Mouse (Mus musculus) heart, adult 2 months (tissue): ENCODE measurements around the gene Plcb2. TPM values are rescaled to one million over a fixed set of nuclear protein-coding genes. Genes with fewer than 3 reads are reported as not detected.

ENCODE experiments used
- DNase-seq, 2 experiments: peaks; one replicate each; pipeline ENCODE4 v3.0.0; 2021
- H3K27ac ChIP-seq: fragments of 200-600 bp; 2 replicates; pipeline ENCODE4 v1.8.1; 2022
- H3K27me3 ChIP-seq: fragments of 200-500 bp; 2 replicates; pipeline ENCODE4 v1.6.1; 2012; ENCODE audit warnings: mild to moderate bottlenecking, low read length, inconsistent platforms, mixed read lengths; ENCODE audit not compliant: control insufficient read depth, insufficient read depth
- H3K36me3 ChIP-seq: fragments of 200-500 bp; 2 replicates; pipeline ENCODE4 v1.6.1; 2012; ENCODE audit warnings: low read length, inconsistent platforms; ENCODE audit not compliant: control insufficient read depth, insufficient read depth
- H3K4me1 ChIP-seq: fragments of 200-500 bp; 2 replicates; pipeline ENCODE4 v1.6.1; 2011; ENCODE audit warnings: low read length; ENCODE audit not compliant: control insufficient read depth, insufficient read depth
- H3K4me3 ChIP-seq: fragments of 200-600 bp; 2 replicates; pipeline ENCODE4 v1.8.1; 2022
- H3K79me2 ChIP-seq: fragments of 200-500 bp; replicated peaks from 2 replicates; pipeline ENCODE4 v1.6.1; 2012; ENCODE audit warnings: mild to moderate bottlenecking, inconsistent platforms, low read length, moderate library complexity, mixed read lengths; ENCODE audit not compliant: control insufficient read depth, insufficient read depth
- H3K9ac ChIP-seq: fragments of 200-500 bp; 2 replicates; pipeline ENCODE4 v1.6.1; 2012; ENCODE audit warnings: low read depth, mild to moderate bottlenecking, control low read depth, inconsistent platforms, low read length, mixed read lengths
- CTCF ChIP-seq: fragments of 200-600 bp; IDR thresholded peaks from 2 replicates; pipeline ENCODE4 v1.8.1; 2022; ENCODE audit warnings: antibody characterized with exemption, mild to moderate bottlenecking, moderate library complexity
- EP300 ChIP-seq: fragments of 200-500 bp; IDR thresholded peaks from 2 replicates; pipeline ENCODE4 v1.6.1; 2011; ENCODE audit warnings: low read depth, low read length, control low read depth; ENCODE audit not compliant: insufficient read depth
- POLR2A ChIP-seq: fragments of 200-500 bp; IDR thresholded peaks from 2 replicates; pipeline ENCODE4 v1.6.1; 2011; ENCODE audit warnings: mild to moderate bottlenecking, low read depth, low read length, control low read depth; ENCODE audit not compliant: insufficient read depth
- WGBS: fragments of 180-500 bp; shearing (Covaris S2); methylation state at CpG from one replicate; pipeline ENCODE4 v1.1.7; 2018; 5-methylcytosine and 5-hydroxymethylcytosine counted together
- intact Hi-C: fragments of 180-260 bp; cut with DNase I; formaldehyde crosslinking; loops from one replicate; pipeline ENCODE4 v1.15.1; 2025
- polyA plus RNA-seq: library from polyadenylated mRNA; depleted of rRNA; stranded (reverse); fragments of >200 nt; gene quantifications from 2 replicates; pipeline ENCODE4 v1.2.3, GENCODE M21; 2012
- total RNA-seq, 2 experiments: library from RNA; stranded (reverse); gene quantifications; 2 replicates each; pipeline ENCODE4 v1.2.3; 2021

Gene Plcb2
- total and polyA plus RNA-seq, 3 experiments = 2.4 to 2.6 (median 2.5) TPM

DNA sequence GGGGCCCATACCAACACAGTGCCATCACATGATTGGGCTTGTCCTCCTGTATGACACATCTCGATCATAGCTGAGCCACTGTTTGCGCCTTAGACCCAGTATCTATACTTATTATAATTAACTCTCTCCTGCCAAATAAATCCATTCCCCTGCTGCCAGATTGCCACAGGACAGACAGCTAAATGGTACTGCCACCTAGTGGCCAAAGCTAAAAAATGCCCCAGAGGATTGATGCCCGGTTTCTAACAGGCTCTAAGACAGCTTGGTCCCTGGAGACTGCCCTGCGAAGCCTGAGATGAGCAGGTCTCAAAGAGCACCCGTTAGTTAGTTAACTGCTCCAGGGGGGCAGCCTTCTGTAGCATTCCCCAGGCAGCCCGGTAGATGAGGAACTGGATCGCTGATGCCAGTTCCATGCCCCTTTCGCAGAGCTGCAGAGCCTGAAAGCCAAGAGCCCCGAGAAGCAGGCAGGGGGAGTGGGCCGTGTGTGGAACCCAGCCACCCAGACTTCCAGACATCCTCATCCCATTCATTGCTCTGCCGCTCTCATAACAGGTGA lies 32.5 kb downstream of the Plcb2 start:
- Histone ChIP-seq H3K36me3 (no peaks in the 10 kb centered on the region), H3K9ac (no peak overlapping the region), H3K4me3 (no peak overlapping the region), H3K79me2 (no peaks in the 10 kb centered on the region), H3K27me3 (no peaks in the 10 kb centered on the region; the same call in 1 of the 2 replicates), H3K4me1 (peaks cover 6% of the 10 kb centered on the region), H3K27ac (no peak overlapping the region)
- TF ChIP-seq CTCF = peak; percentile 93
- TF ChIP-seq POLR2A = no peak
- 0 out of 2 replicates have a peak, but pooled peaks have one; percentile 7 for TF ChIP-seq EP300
- intact Hi-C loops = loop anchor here (1.0 to 2.0 kb wide), 2 partner anchors 57 to 209 kb away; no protein-coding TSS in a partner anchor
- peak; percentile 42 to 49 for DNase-seq
- 29% methylated on average over 11 of the region's 11 CpGs for WGBS

DNA sequence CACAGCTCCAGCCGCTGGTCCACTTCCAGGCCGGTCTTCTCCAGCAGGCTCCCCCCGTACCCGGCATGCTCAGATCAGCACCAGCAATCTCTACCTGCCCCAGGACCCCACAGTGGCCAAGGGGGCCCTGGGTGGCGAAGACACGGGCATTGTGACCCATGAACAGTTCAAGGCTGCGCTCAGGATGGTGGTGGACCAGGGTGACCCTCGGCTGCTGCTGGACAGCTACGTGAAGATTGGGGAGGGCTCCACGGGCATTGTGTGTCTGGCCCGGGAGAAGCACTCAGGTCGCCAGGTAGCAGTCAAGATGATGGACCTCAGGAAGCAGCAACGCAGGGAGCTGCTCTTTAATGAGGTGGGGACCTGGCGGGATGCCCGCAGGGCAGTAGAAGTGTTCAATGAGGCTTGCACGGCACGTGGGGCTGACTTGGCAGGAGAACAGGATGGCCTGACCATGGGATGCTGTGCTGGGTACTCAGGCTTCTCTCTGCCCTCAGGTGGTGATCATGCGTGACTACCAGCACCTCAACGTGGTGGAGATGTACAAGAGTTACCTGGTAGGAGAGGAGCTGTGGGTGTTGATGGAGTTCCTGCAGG lies 34.8 kb downstream of the Plcb2 start:
- no peaks in the 10 kb centered on the region for H3K79me2 ChIP-seq
- peaks cover 6% of the 10 kb centered on the region for H3K4me1 ChIP-seq
- no peak for DNase-seq
- WGBS = 80% methylated on average over 19 of the region's 19 CpGs
- H3K27ac ChIP-seq = no peak overlapping the region
- no peaks in the 10 kb centered on the region; the same call in 1 of the 2 replicates for H3K27me3 ChIP-seq
- no peaks in the 10 kb centered on the region for H3K36me3 ChIP-seq
- H3K4me3 ChIP-seq = no peak overlapping the region
- no peak for TF ChIP-seq EP300
- no peak for TF ChIP-seq POLR2A
- no peak for TF ChIP-seq CTCF
- intact Hi-C loops = loop anchor here (5.0 kb wide), 1 partner anchor 36 kb away; no protein-coding TSS in a partner anchor
- no peak overlapping the region for H3K9ac ChIP-seq

DNA sequence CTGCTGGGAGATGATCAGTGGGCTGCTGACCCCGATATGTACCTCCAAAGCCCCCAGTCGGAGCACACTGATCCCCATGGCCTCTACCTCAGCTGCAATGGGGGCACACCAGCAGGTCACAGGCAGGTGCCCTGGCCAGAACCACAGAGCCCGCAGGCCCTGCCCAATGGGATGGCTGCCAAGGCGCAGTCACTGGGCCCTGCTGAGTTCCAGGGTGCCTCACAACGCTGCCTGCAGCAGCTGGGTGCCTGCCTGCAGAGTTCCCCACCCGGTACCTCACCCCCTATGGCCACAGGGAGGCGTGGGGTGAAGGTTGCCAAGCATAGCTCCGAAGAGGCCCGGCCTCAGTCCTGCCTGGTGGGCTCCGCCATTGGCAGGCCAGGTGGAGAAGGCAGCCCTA lies 38.4 kb downstream of the Plcb2 start:
- H3K9ac ChIP-seq = no peak overlapping the region
- intact Hi-C loops = loop anchor here (5.0 kb wide), 1 partner anchor 33 kb away; no protein-coding TSS in a partner anchor
- no peak for DNase-seq
- H3K4me3 ChIP-seq = no peak overlapping the region
- H3K79me2 ChIP-seq = no peaks in the 10 kb centered on the region
- H3K27ac ChIP-seq = no peak overlapping the region
- TF ChIP-seq POLR2A (no peak), CTCF (no peak), EP300 (no peak)
- H3K27me3 ChIP-seq = no peaks in the 10 kb centered on the region
- WGBS = 67% methylated on average over 9 of the region's 10 CpGs
- no peaks in the 10 kb centered on the region for H3K4me1 ChIP-seq
- no peaks in the 10 kb centered on the region for H3K36me3 ChIP-seq

DNA sequence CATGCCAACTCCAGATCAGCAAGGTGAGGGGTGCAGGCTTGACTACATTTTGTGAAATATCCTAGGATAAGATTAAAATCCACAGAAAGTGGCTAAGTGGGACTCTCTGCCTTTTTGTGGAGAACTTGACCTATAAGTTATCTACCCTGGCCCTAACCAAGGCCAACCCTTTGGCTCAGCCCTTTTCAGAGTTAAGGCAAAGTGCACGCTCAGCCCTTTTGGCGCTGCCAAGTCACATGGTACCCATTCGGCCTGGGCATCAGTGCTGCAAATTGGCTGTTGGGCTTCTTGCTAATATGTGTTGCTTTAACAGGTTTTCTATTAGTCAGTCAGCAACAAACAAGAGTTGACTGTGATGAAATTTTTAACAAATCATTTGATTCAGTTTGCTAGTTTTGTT lies 40.4 kb downstream of the Plcb2 start:
- DNase-seq = no peak
- Histone ChIP-seq H3K27me3 (no peaks in the 10 kb centered on the region), H3K36me3 (no peaks in the 10 kb centered on the region), H3K4me3 (no peak overlapping the region), H3K9ac (no peak overlapping the region), H3K4me1 (peaks cover 2% of the 10 kb centered on the region; the same call in 1 of the 2 replicates), H3K27ac (no peak overlapping the region), H3K79me2 (no peaks in the 10 kb centered on the region)
- no peak for TF ChIP-seq CTCF
- no peak for TF ChIP-seq EP300
- no peak for TF ChIP-seq POLR2A
- WGBS = 74% methylated on average over 3 of the region's 3 CpGs
- intact Hi-C loops = no loop called here

DNA sequence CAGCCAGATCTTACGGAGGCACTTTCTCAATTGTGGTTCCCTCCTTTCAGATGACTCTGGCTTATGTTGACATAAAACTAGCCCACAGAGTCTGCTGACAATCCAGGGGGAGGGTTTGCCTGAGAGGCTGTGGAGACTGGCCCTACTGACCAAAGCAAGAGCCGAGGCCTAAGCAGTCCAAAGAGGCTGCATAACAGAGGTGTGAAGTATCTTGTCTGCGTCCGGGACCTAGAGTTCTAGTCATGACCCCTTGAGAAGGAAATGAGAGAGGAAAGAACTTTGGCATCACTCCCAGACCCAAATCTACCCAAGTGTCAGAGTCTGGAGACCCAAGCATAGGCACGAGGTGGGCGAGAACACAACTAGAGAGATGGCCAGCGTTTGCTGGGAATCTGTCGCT lies 41.5 kb downstream of the Plcb2 start:
- no peaks in the 10 kb centered on the region for H3K36me3 ChIP-seq
- H3K4me3 ChIP-seq = no peak overlapping the region
- TF ChIP-seq POLR2A (no peak), EP300 (no peak), CTCF (no peak)
- H3K27me3 ChIP-seq = no peaks in the 10 kb centered on the region
- 47% methylated on average over 8 of the region's 8 CpGs for WGBS
- no peak for DNase-seq
- H3K4me1 ChIP-seq = peaks cover 4% of the 10 kb centered on the region; the same call in 1 of the 2 replicates
- no peak overlapping the region for H3K27ac ChIP-seq
- H3K79me2 ChIP-seq = no peaks in the 10 kb centered on the region
- H3K9ac ChIP-seq = no peak overlapping the region
- intact Hi-C loops = no loop called here

DNA sequence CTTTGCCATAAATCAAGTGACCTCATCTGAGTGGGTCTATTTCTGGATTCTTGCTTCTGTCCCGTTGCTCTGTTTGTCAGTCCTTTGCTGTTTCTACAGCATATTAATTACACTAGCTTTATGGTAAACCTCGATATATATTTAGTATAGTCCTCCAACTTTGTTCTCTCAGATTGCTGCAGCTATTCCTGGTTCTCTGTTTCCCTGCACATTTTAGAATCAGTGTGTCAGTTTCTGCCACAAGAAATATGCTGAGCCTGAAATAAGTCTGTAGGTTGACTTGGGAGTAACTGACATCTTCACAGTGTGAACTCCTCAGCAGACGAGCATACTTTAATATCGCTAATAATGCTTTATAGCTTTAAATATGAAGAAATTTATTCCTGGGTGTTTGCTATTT lies 43.1 kb downstream of the Plcb2 start:
- intact Hi-C loops = no loop called here
- H3K4me3 ChIP-seq = no peak overlapping the region
- no peak overlapping the region for H3K27ac ChIP-seq
- WGBS = 76% methylated on average over 4 of the region's 4 CpGs
- no peaks in the 10 kb centered on the region for H3K27me3 ChIP-seq
- H3K79me2 ChIP-seq = no peaks in the 10 kb centered on the region
- H3K4me1 ChIP-seq = peaks cover 4% of the 10 kb centered on the region; the same call in 1 of the 2 replicates
- H3K36me3 ChIP-seq = no peaks in the 10 kb centered on the region
- no peak overlapping the region for H3K9ac ChIP-seq
- no peak for DNase-seq
- TF ChIP-seq CTCF = no peak
- TF ChIP-seq EP300 = no peak
- no peak for TF ChIP-seq POLR2A
